Mouse (Mus musculus): ENCODE results near the gene Myof.

The Myof gene

DNA sequence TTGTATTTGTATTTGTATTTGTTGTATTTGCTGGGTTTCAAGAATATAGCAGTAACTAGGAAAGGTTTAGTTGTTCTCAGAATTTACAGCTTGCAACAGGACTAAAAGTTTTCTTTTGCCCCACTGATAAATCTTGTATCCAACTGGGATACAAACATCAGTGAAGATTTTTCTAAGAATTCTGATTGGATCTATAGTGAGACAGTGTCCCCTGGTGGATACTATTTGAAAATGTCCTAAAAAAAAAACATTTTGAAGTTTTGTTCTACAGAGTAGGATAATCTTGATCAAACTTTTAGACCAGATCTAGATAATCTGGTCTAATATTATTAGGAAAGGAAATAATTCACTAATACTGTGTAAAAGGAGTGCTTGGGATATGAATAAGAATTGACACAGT, 106.3 kb downstream of the Myof start:
- no peak for DNase-seq

DNA sequence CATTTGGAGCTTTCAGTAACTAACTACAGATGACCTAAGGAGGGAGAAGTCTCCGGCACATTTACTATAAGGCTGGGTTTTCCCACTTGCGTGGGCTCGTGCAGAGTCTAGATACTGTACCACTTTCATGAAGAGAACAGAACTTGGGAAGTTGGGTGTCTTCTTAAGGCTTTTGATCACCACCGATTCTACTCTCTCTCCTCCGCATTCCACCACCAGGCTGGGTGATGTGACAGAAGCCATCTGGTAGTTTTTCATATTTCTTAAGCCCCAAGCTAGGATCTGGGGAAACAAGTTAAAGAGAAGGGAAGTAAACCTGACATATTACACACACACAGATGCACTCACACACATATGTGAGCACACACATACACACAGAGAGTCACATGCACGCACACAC, 108.7 kb downstream of the Myof start:
- no peak for DNase-seq

DNA sequence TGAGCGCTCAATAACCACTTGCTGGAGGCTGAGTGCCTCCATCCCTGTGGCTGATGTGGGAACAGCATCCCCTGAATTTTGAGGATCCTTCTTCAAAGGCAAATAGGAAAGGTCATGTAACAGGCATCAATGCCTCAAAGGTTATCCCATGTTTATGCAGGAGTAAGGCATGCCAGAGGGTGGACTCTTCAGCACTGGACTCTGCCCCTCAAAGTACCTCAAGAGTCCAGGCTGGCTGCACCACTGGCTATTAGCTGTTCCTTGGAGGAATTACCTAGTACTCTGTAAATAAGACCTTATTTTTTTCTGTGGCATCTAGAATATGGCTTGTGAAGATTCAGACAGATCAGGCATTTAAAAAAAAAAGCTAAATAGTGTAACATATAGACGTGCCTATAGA, 111.2 kb downstream of the Myof start:
- no peak for DNase-seq

DNA sequence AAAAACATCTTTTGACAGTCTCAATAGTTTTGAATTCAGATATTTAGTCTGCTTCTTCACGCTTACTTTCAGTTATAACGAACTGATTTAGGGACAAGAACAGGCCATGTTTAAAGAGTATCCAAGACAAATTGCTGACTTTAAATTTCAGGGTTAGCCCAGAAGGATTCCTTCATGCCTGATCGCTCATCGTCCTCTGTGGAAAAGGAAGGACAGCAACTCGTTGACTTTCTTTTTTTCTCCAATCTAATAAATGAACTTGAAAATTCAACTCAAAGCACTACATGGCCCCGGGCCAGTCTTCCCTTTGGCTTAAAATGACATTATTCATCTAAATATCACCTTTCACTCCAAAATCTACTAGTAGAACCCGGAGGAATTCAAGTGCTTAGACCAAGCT, 115.5 kb downstream of the Myof start:
- DNase-seq: no peak

DNA sequence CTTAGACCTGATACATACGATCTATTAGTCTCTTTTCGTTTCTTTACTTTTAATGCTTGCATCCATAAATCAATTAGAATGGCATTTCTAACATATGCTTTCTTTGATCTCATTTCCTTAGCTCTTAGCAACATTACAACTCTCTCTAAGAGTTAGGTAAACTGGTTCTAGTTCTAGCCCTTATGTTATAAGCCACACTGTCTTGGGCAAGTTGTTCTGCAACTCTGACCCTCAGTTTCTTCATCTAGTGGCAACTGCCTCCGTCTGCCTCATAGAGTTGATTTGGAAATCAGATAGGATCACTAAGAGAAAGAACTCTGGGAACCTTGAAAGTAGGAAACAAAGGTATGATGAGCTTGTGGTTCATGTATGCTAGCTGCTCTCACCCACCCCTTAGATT, 118.1 kb downstream of the Myof start:
- DNase-seq: no peak

DNA sequence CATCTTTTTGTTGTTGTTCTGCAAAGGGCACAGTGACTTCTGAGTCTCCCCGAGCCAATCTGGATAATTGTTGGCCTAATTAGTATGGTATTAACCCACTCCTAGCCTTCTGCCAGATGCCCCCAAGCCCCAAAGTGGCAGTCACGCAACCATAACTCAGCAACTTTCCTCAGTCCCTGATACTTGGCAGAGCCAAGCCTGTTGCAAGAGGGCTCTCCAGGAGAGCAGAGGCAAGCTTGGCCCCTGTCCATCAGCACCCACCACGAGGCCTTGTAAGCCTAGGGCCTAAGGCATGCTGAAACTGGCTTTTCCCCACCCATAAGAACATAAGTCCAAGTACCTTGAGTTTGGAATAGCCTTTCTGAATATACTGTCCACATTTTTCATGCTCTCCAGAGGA, 119.1 kb downstream of the Myof start:
- DNase-seq: no peak

DNA sequence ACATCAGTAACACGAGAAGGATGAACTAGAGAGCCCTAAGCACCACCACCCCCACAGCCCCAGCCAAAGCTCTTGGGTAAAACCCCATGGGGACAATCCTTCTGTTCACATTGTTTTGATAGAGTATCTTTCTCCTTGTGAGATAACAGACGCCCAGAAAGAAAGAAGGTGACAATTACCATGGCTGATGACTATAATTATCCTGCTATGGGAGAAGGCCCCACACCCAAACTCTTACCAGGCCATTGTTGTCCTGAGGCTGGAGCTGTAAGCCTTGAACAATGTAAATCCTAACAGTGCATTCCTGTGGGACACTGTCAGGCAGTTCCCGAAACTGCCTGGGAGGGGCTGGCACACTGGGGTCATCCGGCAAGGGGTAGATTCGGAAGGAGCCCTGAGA, 122.3 kb downstream of the Myof start:
- peak; percentile 33 for DNase-seq

DNA sequence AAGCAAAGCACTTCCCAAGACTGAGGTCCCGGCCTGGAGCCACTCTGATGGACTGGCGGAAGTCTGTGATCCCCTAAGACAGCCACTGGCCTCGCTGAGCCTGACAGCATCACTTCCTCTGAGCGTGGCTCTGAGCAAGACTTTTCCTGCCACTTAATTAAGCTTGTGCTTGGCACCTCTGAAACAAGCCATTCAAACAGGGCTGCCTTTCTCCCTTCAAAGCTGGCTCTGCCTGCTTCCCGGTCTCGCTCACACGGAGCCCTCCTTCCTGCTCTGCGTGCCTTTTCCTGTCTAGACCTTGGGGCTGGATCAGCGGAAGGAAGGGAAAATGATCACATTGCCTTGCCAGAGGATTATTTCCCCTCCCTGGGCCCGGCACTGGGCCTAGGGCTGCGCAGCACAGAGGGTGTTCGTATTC, 124.9 kb downstream of the Myof start:
- peak; percentile 68 for DNase-seq

DNA sequence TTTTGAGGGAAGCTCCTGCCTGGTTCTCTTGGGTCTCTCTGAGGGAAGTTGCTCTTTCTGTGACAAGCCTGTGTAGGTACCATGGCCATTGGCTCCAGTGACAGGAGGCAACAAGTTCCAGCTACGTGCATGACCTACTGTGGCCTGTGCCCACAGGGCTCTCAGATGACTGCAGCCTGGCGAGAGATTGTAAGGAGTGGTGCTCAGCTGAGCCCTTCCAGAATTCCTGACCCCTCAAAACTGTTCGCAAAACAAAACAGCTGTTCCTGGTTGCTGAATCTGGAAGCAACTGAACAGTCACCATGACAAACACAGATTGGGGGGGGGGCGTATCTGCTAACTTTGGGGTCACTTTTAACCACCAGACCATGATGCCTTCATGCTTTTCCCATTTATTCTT, 129.1 kb downstream of the Myof start:
- peak; percentile 36 for DNase-seq

DNA sequence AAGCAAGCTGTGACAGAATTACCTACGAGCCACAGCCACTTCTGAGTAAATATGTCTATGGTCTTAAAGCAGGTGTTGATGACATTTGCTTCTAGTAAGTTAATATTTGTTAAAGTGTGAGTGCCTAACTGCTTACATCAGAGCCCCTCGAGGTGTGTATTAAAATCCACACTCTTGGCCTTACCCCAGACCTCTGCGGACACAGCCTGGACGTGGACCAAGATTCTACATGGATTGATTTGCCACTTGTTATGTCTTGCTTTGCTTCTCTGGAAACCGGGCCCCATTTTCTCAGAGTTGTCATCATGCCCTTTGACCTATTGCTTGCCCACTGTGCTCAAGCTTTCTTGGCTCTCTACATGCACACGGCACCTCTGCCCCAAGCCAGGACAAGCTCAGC, 130.9 kb downstream of the Myof start:
- no peak for DNase-seq

DNA sequence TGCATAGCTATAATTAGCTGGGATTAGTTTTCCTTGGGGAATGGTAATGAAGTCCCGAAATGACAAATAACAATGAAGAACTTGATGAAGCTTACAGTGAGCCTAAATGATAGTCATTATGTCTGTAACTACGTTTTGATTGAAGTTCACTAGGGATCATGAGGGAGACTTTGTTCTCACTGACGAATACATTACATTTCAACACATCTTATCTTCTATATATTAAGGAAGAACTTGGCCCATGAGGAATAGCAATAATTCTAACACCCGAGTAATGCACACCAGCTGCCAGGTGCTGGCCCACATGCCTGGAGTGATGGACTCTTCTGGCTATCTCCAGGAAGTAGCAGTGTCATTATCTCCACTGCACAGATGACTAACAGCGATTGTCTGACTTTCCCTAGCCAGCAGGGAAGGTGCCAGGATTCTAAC, 133.5 kb downstream of the Myof start:
- DNase-seq: no peak

DNA sequence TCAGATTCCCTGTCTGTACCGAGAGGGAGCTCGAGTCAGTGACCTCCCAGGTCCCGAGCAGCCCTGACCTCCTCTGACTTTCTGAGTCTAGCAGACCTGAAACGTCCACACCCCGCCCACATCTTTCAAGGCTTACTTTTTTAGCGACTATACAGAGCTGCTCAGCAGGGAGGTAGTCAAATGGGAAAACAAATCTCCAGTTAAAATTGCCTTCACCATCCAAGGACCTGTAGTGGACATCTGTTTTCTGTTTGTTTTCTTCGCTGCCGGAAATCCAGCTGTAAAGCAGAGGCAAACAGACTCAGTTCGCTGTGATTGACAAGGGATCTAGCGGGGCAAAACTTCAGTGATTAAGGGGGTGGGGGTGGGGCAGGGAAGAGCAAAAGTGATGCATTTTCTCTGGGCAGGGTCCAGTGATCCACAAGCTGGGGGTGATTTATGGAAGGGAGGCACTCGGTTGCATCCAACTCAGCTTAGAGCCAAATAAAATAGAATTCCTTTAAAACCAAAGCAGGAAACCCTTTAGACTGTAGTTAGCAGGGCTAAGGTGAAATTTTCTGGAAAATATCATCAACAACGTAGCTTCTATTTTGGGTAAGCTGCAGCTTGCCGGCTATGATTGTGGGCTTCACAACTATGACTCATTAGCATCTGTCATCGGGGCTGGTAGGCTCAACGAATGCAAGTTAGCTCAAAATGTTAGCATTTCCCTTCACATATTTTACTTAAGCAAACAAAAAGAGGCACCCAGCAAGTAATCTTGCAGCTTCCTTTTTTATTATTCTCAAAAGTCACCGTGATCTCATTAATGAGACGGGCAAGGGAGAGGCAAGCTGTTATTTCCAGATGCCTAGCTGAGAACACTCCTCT, 135.7 kb downstream of the Myof start:
- no peak for DNase-seq

DNA sequence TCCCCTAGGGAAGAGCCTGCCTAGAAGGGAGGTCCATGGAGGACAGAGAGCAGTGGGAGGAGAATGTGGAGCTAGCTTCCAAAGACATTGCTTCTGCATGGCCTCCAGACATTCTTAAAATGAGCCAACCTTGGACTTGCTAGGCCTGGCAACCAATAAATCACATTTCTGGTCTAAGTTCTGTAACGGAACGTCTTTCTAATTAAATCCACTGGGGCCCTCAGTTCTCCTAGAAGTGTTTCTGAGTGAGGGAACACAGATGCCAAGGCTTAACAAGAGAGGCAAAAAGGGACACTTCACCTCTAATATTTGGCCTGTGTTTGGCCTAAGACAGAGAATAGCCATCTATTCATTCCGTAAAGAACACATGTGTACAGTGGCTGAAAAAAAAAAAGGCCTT, 136.5 kb downstream of the Myof start:
- DNase-seq: no peak

DNA sequence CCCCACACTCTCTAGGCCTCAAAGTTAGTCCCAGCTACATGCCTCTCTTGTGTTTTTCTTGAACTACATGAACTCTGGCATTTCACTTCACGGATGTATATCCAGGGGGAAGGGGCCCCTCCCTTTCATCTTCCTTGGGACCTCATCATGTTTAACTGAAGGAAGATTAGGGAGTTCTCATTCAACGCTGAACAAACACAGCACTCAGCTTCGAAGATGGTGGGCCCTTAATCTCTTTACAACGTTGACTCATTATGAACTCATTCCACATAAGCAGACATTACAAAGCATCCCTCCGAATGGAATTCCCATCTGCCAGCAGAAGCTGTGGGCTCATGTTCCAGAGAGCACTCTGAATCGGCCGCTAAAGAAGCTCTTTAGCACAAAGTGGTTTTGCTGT, 147.3 kb downstream of the Myof start:
- no peak for DNase-seq

DNA sequence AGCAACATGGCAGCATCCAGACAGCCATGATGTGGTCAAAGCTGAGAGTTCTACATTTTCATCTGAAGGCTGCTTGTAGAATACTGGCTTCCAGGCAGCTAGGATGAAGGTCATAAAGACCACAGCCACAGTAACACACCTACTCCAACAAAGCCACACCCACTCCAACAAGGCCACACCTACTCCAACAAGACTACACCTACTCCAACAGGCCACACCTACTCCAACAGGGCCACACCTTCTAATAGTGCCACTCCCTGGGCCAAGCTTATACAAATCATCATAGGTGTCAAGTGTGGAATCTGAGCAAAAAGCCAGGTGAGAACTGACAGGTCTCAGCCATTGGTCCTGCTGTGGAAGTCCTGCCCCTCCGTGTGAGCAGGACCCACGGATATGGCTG, 152.4 kb downstream of the Myof start:
- DNase-seq: no peak

DNA sequence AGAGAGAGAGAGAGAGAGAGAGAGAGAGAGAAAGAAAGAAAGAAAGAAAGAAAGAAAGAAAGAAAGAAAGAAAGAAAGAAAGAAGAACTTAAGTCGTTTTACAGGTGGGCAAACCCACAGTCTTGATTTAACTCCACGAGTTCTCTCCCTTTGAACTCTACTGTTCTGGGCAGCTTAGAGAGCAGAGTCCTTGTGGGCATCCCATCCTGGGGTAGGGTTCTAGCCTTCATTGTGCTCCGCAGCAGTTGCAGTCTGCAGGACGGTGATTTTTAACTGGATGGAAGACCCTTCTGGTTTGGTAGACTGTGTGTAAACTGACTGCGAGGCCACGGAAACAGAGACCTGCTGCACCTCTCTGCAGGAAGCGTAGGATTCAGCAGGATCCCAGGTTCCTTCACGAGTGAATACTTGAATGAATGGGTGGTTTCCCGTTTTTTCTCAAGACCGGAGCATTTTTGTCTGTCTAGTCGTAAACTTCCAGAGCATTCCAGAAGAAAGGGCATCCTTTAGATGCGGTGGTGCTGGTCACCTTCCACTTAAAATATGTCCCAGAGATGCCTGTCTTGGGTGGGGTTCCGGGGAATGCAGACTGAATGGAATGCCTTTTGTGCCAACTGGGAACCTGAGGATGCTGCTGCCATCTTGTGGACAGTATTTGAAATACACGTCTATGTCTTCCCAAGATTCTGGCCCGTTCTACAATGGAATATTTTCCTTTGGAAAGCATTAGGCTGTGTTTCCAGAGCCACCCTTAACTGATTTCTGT, 156.8 kb downstream of the Myof start:
- peak; percentile 75 for DNase-seq

DNA sequence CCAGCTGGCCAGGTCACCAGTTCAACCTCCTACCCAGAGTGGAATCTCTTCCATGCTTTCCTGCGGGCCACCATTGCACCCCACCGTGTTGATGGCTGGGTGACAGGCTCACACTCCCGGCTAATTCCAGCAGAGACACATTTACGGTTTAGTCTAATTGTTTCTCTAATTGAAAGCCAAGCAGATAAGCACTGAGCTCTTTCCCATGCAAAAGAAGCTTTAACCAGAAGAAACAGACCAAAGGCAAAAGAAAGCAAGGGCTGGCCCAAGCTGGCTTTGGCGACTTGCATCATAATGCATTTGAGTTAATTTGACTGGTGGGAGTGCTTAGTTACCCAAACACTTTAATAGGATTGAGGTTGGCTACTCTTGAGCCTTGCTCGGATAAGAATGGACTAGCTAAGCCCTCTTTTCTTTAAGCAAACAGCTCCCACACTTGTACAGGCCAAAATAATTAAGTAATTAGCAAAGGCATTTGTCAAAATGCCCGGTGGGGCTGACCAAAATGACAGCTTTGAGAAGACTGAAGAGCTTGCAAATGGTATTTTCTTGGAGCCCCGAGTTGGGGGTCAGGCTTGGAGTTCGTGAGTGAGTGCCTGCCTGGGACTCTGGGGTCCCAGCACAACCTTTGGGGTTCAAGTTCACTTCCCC, 161.8 kb downstream of the Myof start:
- no peak for DNase-seq

DNA sequence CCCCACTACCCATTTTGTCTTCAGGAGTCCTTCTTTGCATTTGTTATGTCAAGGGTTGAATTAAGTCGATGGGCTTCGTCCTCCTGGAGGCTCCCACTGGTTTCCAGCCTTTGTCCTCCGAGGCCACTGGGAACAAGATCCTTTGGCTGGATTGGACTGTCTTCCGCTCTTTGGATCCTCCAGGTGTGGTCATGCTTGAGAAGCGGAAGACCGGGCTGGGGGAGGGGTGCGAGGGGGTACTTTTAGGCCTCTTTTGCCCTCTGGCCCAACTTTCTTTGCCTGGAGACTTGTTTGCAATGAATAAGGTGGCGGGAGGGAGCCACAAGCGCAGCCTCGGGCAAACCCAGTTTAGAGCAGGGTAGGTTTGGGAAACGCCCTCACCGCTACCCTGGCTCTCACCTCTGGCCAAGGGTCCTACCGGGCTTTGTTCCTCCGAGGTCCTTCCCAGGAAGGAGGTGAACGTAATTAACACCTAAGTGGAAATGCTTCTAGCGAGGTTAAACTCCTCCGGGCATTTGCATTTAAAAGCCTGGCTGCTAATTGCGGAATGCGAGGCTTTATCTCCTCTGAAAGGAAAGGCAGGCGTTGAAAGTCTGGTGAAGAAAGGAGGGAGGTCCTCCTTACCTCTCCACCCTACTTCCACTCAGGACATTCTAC, 165.7 kb downstream of the Myof start:
- DNase-seq: no peak

DNA sequence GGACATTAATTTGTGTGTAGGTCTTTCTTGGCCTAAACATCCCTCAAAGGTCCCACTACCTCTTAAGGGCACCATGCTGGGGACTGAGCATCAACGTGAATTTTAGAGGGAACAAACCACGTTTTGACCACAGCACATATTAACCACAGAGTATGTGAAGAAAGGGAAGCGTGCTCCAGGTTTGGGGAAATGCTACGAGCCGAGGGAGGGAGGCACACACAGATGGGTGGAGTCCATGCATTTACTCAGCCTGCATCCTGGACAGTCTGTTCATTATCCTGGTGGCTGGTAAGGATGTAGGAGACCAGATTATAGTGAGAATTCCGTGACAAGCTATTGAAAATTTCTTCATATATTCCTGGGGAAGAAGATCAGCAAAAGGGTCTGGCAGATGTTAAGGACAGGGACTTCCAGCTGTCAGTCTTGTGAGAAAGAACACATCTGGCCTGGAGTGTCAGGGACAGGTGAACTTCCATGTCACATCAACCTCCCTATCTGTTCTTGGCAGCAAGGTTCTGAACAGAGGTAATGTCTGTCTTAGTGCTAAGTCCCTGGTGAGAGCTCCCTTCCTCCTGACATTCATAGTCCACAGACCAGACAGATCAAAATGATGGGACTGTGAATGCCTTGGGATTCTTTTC, 166.7 kb downstream of the Myof start:
- DNase-seq: no peak

DNA sequence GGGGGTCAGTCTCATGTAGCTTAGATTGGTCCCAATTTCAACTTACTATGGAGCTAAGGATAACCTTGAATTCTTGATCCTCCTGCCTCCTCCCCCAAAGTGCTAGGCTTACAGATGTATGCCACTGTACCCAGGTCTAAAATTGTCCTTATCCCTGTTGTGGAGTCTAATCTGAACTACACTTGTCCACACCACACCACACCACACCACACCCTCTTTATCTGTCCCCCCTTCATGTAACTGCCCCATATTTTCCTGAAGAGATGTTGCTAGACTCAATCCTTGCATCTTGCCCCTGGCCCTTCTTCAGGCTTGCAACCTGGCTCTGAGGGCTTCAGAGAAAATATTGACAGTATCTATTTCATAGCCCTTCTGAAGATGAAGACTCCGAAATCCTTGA, 169.9 kb downstream of the Myof start:
- DNase-seq: no peak

DNA sequence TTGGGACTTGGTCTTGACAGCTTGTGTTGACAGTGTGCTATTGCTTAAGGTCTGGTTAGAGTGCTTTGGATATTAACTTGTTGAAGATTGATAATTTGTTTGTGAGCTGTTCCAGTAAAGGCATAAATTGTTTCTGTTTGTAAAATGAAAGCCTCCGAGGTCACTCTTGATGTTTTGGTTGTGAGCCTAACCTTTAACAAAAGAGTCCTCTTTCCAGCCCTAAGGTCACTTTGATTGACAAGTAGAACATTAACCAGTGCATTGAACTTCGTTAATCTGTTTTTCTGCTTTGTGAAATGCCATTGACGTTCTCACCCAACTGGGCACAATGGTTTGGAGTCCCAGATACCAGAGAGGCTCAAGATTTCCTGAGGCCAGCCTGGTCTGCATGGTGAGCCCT, 175.8 kb downstream of the Myof start:
- no peak for DNase-seq

DNA sequence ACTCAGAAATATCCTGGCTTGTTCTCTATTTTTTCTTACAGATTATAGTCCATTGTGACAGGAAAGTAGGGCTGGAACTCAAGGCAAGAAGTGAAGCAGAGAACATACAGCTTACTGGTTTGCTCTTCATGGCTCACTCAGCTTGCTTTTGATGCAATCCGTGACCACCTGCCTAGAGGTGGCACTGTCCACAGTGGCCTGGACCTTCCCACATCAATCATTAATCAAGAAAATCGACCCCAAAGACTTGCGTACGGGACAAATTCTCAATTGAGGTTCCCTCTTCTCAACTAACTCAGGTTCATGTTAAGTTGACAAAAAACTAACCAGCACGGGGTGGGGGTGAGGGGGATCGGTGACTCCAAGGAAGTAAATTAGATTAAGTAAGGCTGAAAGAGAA, 176.4 kb downstream of the Myof start:
- DNase-seq: no peak

DNA sequence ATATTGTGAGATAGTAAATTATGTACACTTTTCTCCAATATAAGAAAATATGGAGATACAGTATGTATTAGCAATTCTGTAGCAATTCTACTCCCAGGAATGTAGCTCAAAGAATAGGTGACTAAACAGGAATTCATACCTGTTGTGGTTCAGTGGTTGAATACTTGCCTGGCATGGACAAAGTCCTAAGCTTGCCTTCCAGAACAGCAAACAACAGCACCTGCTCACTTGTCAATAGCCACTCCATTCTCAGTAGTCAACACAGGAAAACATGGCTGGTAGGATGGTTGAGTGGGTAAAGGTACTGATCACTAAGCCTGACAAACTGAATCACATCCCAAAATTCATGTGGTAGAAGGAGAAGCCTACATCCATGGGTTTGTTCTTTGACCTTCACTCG, 182.2 kb downstream of the Myof start:
- DNase-seq: no peak
